Mouse (Mus musculus) myocyte (in vitro differentiated cells): ENCODE measurements around the gene Il1rl2. TPM values are rescaled to one million over a fixed set of nuclear protein-coding genes. Genes with fewer than 3 reads are reported as not detected.

ENCODE experiments used
- H3K27me3 ChIP-seq: one replicate; pipeline ENCODE4 v1.6.1; 2011; ENCODE audit not compliant: control insufficient read depth, insufficient read depth, insufficient read length
- H3K36me3 ChIP-seq: one replicate; pipeline ENCODE4 v1.6.1; 2011; ENCODE audit not compliant: control insufficient read depth, insufficient read depth
- H3K4me2 ChIP-seq: one replicate; pipeline ENCODE4 v1.6.1; 2011; ENCODE audit warnings: low read depth, control low read depth
- H3K4me3 ChIP-seq: one replicate; pipeline ENCODE4 v1.5.1; 2011; ENCODE audit warnings: mild to moderate bottlenecking, control low read depth, moderate library complexity
- H3K79me2 ChIP-seq: one replicate; pipeline ENCODE4 v1.6.1; 2011; ENCODE audit not compliant: control insufficient read depth, insufficient read depth
- H3ac ChIP-seq: one replicate; pipeline ENCODE4 v1.6.1; 2011; ENCODE audit not compliant: control insufficient read depth, insufficient read length
- CEBPB ChIP-seq: IDR thresholded peaks from 2 replicates; pipeline ENCODE4 v1.6.1; 2011; ENCODE audit warnings: mild to moderate bottlenecking, moderate library complexity; ENCODE audit not compliant: poor library complexity, insufficient read depth, severe bottlenecking
- E2F4 ChIP-seq: IDR thresholded peaks from one replicate; pipeline ENCODE4 v1.6.1; 2011; ENCODE audit warnings: mild to moderate bottlenecking, control low read depth, moderate library complexity; ENCODE audit not compliant: insufficient read depth
- MAX ChIP-seq: IDR thresholded peaks from one replicate; pipeline ENCODE4 v1.6.1; 2011; ENCODE audit warnings: low read depth, mild to moderate bottlenecking, control low read depth
- MYOD1 ChIP-seq, 3 experiments: IDR thresholded peaks; one replicate each; pipeline ENCODE4 v1.6.1; 2011; ENCODE audit warnings: control low read depth in 2 of 3, low read depth in 2 of 3, mild to moderate bottlenecking in 2 of 3, moderate library complexity in 1 of 3; ENCODE audit not compliant: insufficient read length in 2 of 3, control insufficient read depth in 1 of 3
- MYOG ChIP-seq, 3 experiments: IDR thresholded peaks; one replicate each; pipeline ENCODE4 v1.6.1; 2011; ENCODE audit warnings: control low read depth in 2 of 3, low read depth in 2 of 3, mild to moderate bottlenecking in 2 of 3; ENCODE audit not compliant: insufficient read length in 2 of 3, control insufficient read depth in 1 of 3, insufficient read depth in 1 of 3
- POLR2A ChIP-seq: IDR thresholded peaks from one replicate; pipeline ENCODE4 v1.6.1; 2011; ENCODE audit warnings: low read depth, mild to moderate bottlenecking, control low read depth, moderate library complexity; ENCODE audit not compliant: insufficient read length
- POLR2AphosphoS2 ChIP-seq: IDR thresholded peaks from one replicate; pipeline ENCODE4 v1.6.1; 2011; ENCODE audit warnings: low read depth, control low read depth; ENCODE audit not compliant: insufficient read length
- REST ChIP-seq: IDR thresholded peaks from one replicate; pipeline ENCODE4 v1.6.1; 2011; ENCODE audit warnings: mild to moderate bottlenecking, control low read depth, moderate library complexity; ENCODE audit not compliant: insufficient read depth, insufficient read length
- TCF12 ChIP-seq: IDR thresholded peaks from one replicate; pipeline ENCODE4 v1.6.1; 2011; ENCODE audit warnings: mild to moderate bottlenecking, control low read depth; ENCODE audit not compliant: poor library complexity, insufficient read depth, severe bottlenecking
- TCF3 ChIP-seq: IDR thresholded peaks from one replicate; pipeline ENCODE4 v1.6.1; 2011; ENCODE audit warnings: low read depth, control low read depth; ENCODE audit not compliant: insufficient read length
- USF1 ChIP-seq: IDR thresholded peaks from one replicate; pipeline ENCODE4 v1.6.1; 2011; ENCODE audit warnings: low read depth, mild to moderate bottlenecking, control low read depth, moderate library complexity
- polyA plus RNA-seq: library from polyadenylated mRNA; unstranded; fragments of >200 nt; fragmentation: generic; extraction: Trizol; gene quantifications from one replicate; pipeline ENCODE4 v1.2.1, GENCODE M21; 2012; ENCODE audit warnings: missing spikeins

Gene Il1rl2
- polyA plus RNA-seq, 1 experiment: not detected

DNA sequence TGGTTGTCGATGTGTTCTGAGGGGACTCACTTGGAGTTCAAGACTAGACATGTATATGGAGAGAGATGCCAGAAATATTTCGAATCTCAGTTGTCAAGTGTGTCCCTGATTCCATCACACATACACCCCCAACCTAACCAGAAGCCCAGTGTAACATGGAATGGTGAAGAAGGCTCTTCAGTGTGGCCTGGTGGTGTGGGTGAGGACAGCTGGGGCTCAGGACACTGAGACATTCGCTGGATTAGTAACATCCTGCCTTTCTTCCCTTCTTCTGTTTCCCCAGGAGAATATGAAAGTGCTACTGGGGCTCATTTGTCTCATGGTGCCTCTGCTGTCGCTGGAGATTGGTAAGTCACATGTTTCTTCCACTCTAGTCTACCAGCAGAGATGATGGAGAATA is 42.5 kb upstream of the Il1rl2 start:
- Histone ChIP-seq H3K4me2 (peak overlapping the region; percentile 65), H3ac (no peak overlapping the region), H3K4me3 (no peak overlapping the region), H3K79me2 (peaks cover 31% of the 10 kb centered on the region), H3K36me3 (peaks cover 6% of the 10 kb centered on the region), H3K27me3 (no peaks in the 10 kb centered on the region)
- no peak for TF ChIP-seq POLR2AphosphoS2
- no peak for TF ChIP-seq CEBPB
- TF ChIP-seq MYOG (IDR thresholded peaks at IDR 0.05; ENCODE audit: control insufficient read depth in 1 of 3, insufficient read depth in 1 of 3, insufficient read length in 2 of 3, low read depth in 2 of 3): peak; percentile 39 to 91 (median 53)
- TF ChIP-seq TCF12: peak; percentile 33
- TF ChIP-seq MYOD1 (IDR thresholded peaks at IDR 0.05; ENCODE audit: control insufficient read depth in 1 of 3, insufficient read length in 2 of 3, low read depth in 2 of 3): peak in 2 of 3 experiments; percentile 84 to 88
- TF ChIP-seq TCF3: peak; percentile 47
- no peak for TF ChIP-seq MAX

DNA sequence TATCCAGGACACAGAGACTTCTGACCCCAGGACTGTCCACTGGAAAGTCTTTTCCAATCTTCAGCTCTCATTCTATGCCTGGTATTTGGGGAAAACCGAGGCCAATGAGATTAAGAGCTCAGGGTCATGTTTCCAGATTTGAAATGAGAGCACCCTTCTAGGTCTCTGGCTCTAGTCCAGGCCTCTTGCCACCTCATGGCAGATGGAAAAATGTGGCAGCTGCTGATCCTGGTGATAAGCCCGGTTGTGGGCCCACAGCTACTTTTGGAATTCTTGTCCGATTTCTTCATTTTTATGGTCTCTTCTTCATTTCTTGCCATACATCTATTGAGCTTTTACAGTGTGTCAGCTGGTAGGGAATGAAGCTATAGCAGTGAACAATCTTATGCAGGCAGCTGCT is 42.0 kb upstream of the Il1rl2 start:
- Histone ChIP-seq H3K27me3 (no peaks in the 10 kb centered on the region), H3ac (no peak overlapping the region), H3K79me2 (peaks cover 27% of the 10 kb centered on the region), H3K4me3 (no peak overlapping the region), H3K36me3 (peaks cover 1% of the 10 kb centered on the region), H3K4me2 (peak overlapping the region; percentile 65)
- TF ChIP-seq POLR2AphosphoS2: no peak
- TF ChIP-seq TCF3: peak; percentile 45
- no peak for TF ChIP-seq E2F4
- no peak for TF ChIP-seq POLR2A
- TF ChIP-seq CEBPB: 0 out of 2 replicates have a peak, but pooled peaks have one; percentile 37
- no peak for TF ChIP-seq USF1
- TF ChIP-seq TCF12: peak; percentile 90
- peak; percentile 76 to 88 (median 87) for TF ChIP-seq MYOD1 (IDR thresholded peaks at IDR 0.05; ENCODE audit: control insufficient read depth in 1 of 3, insufficient read length in 2 of 3, low read depth in 2 of 3)
- TF ChIP-seq REST: no peak
- peak; percentile 21 to 84 (median 57) for TF ChIP-seq MYOG (IDR thresholded peaks at IDR 0.05; ENCODE audit: control insufficient read depth in 1 of 3, insufficient read depth in 1 of 3, insufficient read length in 2 of 3, low read depth in 2 of 3)

GRCm38 (mm10) chr1:40283995-40284394 is 40.4 kb upstream of the Il1rl2 start:
- TF ChIP-seq MYOG (IDR thresholded peaks at IDR 0.05; ENCODE audit: control insufficient read depth in 1 of 3, insufficient read depth in 1 of 3, insufficient read length in 2 of 3, low read depth in 2 of 3) (peak; percentile 11 to 83 (median 27)), MYOD1 (IDR thresholded peaks at IDR 0.05; ENCODE audit: control insufficient read depth in 1 of 3, insufficient read length in 2 of 3, low read depth in 2 of 3) (peak in 2 of 3 experiments; percentile 77 to 86), TCF12 (peak; percentile 1), TCF3 (no peak)

DNA sequence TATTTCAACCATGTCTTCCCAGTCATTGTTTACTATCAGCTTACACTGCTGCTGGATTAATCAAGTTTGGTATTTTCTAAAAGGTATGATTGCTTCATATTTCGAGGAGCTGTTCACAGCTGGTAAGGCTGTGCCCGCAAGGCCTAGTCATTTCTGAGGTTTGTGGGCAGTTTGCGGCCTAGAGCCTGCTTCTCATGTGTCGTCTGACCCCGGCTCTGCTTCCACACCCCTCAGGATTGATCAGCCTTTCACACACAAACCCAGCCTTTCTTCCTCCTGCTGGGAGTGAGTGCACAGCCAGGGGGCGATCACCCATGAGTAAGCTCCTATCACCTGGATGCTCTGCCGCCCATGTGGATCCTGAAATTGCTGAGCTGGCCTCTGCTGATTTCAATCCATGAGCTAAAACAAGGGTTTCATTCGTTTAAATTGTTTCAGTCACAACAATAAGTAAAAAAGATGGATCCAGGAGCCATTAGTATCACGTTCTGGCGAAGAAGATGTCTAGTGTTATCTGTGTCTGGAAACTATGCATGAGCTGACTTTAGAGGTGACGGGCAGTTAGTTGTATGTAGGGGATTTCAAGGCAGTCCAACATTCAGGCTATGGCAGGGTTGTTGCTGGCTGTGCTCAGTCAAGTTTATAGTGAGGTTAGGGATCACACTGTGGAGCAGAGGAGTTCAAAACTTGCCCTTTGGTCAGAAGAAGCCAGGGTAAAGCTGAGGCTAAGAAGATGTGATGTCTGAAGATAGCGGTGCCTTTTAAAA is 33.7 kb upstream of the Il1rl2 start:
- TF ChIP-seq POLR2AphosphoS2 (no peak), MYOG (IDR thresholded peaks at IDR 0.05; ENCODE audit: control insufficient read depth in 1 of 3, insufficient read depth in 1 of 3, insufficient read length in 2 of 3, low read depth in 2 of 3) (peak in 1 of 3 experiments; percentile 63), TCF12 (no peak), CEBPB (peak; percentile 70), E2F4 (no peak), POLR2A (no peak), MYOD1 (IDR thresholded peaks at IDR 0.05; ENCODE audit: control insufficient read depth in 1 of 3, insufficient read length in 2 of 3, low read depth in 2 of 3) (no peak)
- no peak overlapping the region for H3K4me2 ChIP-seq
- H3K79me2 ChIP-seq: peaks cover 23% of the 10 kb centered on the region
- H3ac ChIP-seq: no peak overlapping the region
- H3K27me3 ChIP-seq: no peaks in the 10 kb centered on the region
- peaks cover 9% of the 10 kb centered on the region for H3K36me3 ChIP-seq
- H3K4me3 ChIP-seq: no peak overlapping the region

More at GRCm38 (mm10) chr1:40283995-40284394, 40.4 kb upstream of the Il1rl2 start:
- Histone ChIP-seq H3K4me2 (peak overlapping the region; percentile 35), H3K27me3 (no peaks in the 10 kb centered on the region), H3ac (no peak overlapping the region), H3K79me2 (peaks cover 27% of the 10 kb centered on the region), H3K36me3 (no peaks in the 10 kb centered on the region), H3K4me3 (no peak overlapping the region)

- H3K79me2 ChIP-seq: peaks cover 23% of the 10 kb centered on the region
- no peaks in the 10 kb centered on the region for H3K27me3 ChIP-seq
- TF ChIP-seq TCF3 (no peak), CEBPB (no peak)
- no peak overlapping the region for H3K4me2 ChIP-seq
- no peak overlapping the region for H3K4me3 ChIP-seq
- peaks cover 17% of the 10 kb centered on the region for H3K36me3 ChIP-seq
- no peak overlapping the region for H3ac ChIP-seq
Measured at GRCm38 (mm10) chr1:40292231-40292630, 32.2 kb upstream of the Il1rl2 start.
